2 mouse cellular contexts compared by ENCODE assay signal in the genomic region with DNA sequence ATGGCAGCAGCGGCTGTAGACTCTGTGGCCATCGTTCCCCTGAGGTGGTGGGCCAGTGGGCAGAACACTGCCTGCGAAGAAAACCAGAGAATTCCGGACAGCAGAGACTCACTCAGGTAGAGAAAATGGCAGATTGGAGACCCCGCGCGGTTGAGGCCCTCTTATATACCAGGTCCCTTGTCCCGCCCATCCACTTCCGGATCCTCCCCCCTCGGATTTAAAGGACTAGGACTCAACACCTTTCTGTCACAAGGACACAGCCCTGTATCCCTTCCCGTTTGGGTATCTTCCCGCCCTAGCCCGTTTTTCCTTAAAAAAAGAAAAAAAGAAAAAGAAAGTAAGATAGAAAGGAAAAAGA.
TF ChIP-seq lines count a peak whose summit lies in the region.

No protein-coding gene starts in this region.

TF ChIP-seq in CH12.LX, 34 proteins besides CTCF, POLR2A, EP300 and RAD21:
- TF ChIP-seq ZC3H11A (IDR thresholded peaks at IDR 0.05; ENCODE audit: low read depth, low read length) (no peak), CHD1 (IDR thresholded peaks at IDR 0.05; ENCODE audit: low read depth, low read length) (0 out of 2 replicates have a peak, but pooled peaks have one; percentile 82), IRF4 (IDR thresholded peaks at IDR 0.05; ENCODE audit: low read depth, low read length) (no peak), POLR2AphosphoS2 (IDR thresholded peaks at IDR 0.05; ENCODE audit: low read depth, low read length) (peak; percentile 98), SIN3A (IDR thresholded peaks at IDR 0.05; ENCODE audit: low read length) (peak; percentile 97), HCFC1 (IDR thresholded peaks at IDR 0.05; ENCODE audit: low read depth, low read length) (peak; percentile 76), MAX (IDR thresholded peaks at IDR 0.05; ENCODE audit: low read length) (no peak), E2F4 (IDR thresholded peaks at IDR 0.05; ENCODE audit: insufficient replicate concordance, low read depth, low read length) (0 out of 2 replicates have a peak, but pooled peaks have one; percentile 79), ETS1 (conservative IDR thresholded peaks at IDR 0.05; ENCODE audit: low read depth, low read length) (0 out of 2 replicates have a peak, but pooled peaks have one; percentile 7), MYC (IDR thresholded peaks at IDR 0.05; ENCODE audit: low read depth, low read length) (no peak; the same call in 1 of the 2 replicates), ELF1 (IDR thresholded peaks at IDR 0.05; ENCODE audit: low read depth, low read length) (peak; percentile 80), TCF12 (IDR thresholded peaks at IDR 0.05; ENCODE audit: low read depth, low read length) (peak; percentile 53; the same call in 1 of the 2 replicates), TBP (conservative IDR thresholded peaks at IDR 0.05; ENCODE audit: low read depth, low read length) (peak; percentile 98), NELFE (IDR thresholded peaks at IDR 0.05; ENCODE audit: low read depth, low read length) (peak; percentile 100), NRF1 (IDR thresholded peaks at IDR 0.05; ENCODE audit: low read depth, low read length) (0 out of 2 replicates have a peak, but pooled peaks have one; percentile 16), ZMIZ1 (IDR thresholded peaks at IDR 0.05; ENCODE audit: low read depth, low read length) (peak; percentile 93)

TF ChIP-seq in myocyte, 11 proteins besides CTCF, POLR2A, EP300 and RAD21:
- TF ChIP-seq MYOD1 (IDR thresholded peaks at IDR 0.05; ENCODE audit: control insufficient read depth in 1 of 3, insufficient read length in 2 of 3, low read depth in 2 of 3) (no peak), POLR2AphosphoS2 (IDR thresholded peaks at IDR 0.05; ENCODE audit: insufficient read length, low read depth) (peak; percentile 72)
